Mouse (Mus musculus): ENCODE data around the gene Slc39a8.

- TF ChIP-seq POLR2A (IDR thresholded peaks at IDR 0.05; ENCODE audit: insufficient read depth, low read length) (no peak), CTCF (IDR thresholded peaks at IDR 0.05; ENCODE audit: low read depth, low read length) (no peak), EP300 (IDR thresholded peaks at IDR 0.05; ENCODE audit: insufficient read depth, low read depth, low read length) (no peak)
Observed at GRCm38 (mm10) chr3:135873596-135873995, 48.5 kb downstream of the Slc39a8 start.

All from ES-Bruce4 (cell line).